Mouse (Mus musculus) erythroblast, embryonic 14.5 days (primary cell): ENCODE data around the gene Grik2. TPM values are rescaled to one million over a fixed set of nuclear protein-coding genes. Genes with fewer than 3 reads are reported as not detected.
"Not testable (repeated sequence)": the region's sequence is repeated elsewhere in the genome, so short reads cannot be mapped to it uniquely, and the experiment has no call there.

ENCODE experiments used
- H3K27me3 ChIP-seq: 2 replicates; pipeline ENCODE4 v1.6.1; 2012; ENCODE audit warnings: inconsistent platforms; ENCODE audit not compliant: control insufficient read depth
- H3K36me3 ChIP-seq: 2 replicates; pipeline ENCODE4 v1.6.1; 2012; ENCODE audit warnings: mild to moderate bottlenecking, inconsistent platforms; ENCODE audit not compliant: control insufficient read depth
- H3K4me1 ChIP-seq: 2 replicates; pipeline ENCODE4 v1.6.1; 2012; ENCODE audit warnings: inconsistent platforms; ENCODE audit not compliant: control insufficient read depth
- H3K4me3 ChIP-seq: replicated peaks from 2 replicates; pipeline ENCODE3; 2012; ENCODE audit warnings: moderate library complexity, mild to moderate bottlenecking, inconsistent platforms
- H3K9me3 ChIP-seq: 2 replicates; pipeline ENCODE4 v1.6.1; 2012; ENCODE audit warnings: low read length, inconsistent platforms, mixed read lengths; ENCODE audit not compliant: control insufficient read depth
- GATA1 ChIP-seq: IDR thresholded peaks from 2 replicates; pipeline ENCODE4 v1.6.1; 2012; ENCODE audit warnings: low read length, inconsistent platforms, mixed read lengths
- TAL1 ChIP-seq: IDR thresholded peaks from 3 replicates; pipeline ENCODE4 v1.6.1; 2012; ENCODE audit warnings: low read length, inconsistent platforms, mixed read lengths
- polyA plus RNA-seq: library from polyadenylated mRNA; stranded (reverse); fragments of >175 nt; gene quantifications from 2 replicates; pipeline ENCODE4 v1.2.3, GENCODE M21; 2012

The Grik2 gene
- polyA plus RNA-seq, 1 experiment: not detected

- H3K27me3 ChIP-seq: no peaks in the 10 kb centered on the region
- TF ChIP-seq TAL1 (no peak), GATA1 (no peak)
These were observed 468.7 kb downstream of the Grik2 start for GRCm38 (mm10) chr10:49319880-49320279.

GRCm38 (mm10) chr10:49256247-49256939 is 532.2 kb downstream of the Grik2 start:
- Histone ChIP-seq H3K9me3 (no peaks in the 10 kb centered on the region), H3K27me3 (no peaks in the 10 kb centered on the region)
- TF ChIP-seq GATA1 (no peak), TAL1 (no peak)

More at GRCm38 (mm10) chr10:49319880-49320279, 468.7 kb downstream of the Grik2 start:
- no peaks in the 10 kb centered on the region for H3K9me3 ChIP-seq
- H3K36me3 ChIP-seq: no peaks in the 10 kb centered on the region
- no peaks in the 10 kb centered on the region for H3K4me1 ChIP-seq
- no peak overlapping the region for H3K4me3 ChIP-seq

GRCm38 (mm10) chr10:49237356-49237755 is 551.2 kb downstream of the Grik2 start:
- not testable (repeated sequence) for H3K4me1 ChIP-seq, H3K36me3 ChIP-seq, H3K4me3 ChIP-seq, H3K27me3 ChIP-seq, H3K9me3 ChIP-seq

More at GRCm38 (mm10) chr10:49256247-49256939, 532.2 kb downstream of the Grik2 start:
- Histone ChIP-seq H3K4me1 (no peaks in the 10 kb centered on the region), H3K4me3 (no peak overlapping the region), H3K36me3 (no peaks in the 10 kb centered on the region)

GRCm38 (mm10) chr10:49236844-49237243 is 551.7 kb downstream of the Grik2 start:
- not testable (repeated sequence) for H3K36me3 ChIP-seq, H3K9me3 ChIP-seq, H3K4me3 ChIP-seq, H3K27me3 ChIP-seq, H3K4me1 ChIP-seq

- Histone ChIP-seq H3K4me3 (no peak overlapping the region), H3K4me1 (no peaks in the 10 kb centered on the region), H3K27me3 (no peaks in the 10 kb centered on the region), H3K9me3 (no peaks in the 10 kb centered on the region), H3K36me3 (no peaks in the 10 kb centered on the region)
- TF ChIP-seq TAL1 (no peak), GATA1 (no peak)
These were observed 568.5 kb downstream of the Grik2 start for GRCm38 (mm10) chr10:49220096-49220495.

- H3K27me3 ChIP-seq: no peaks in the 10 kb centered on the region
- H3K4me1 ChIP-seq: no peaks in the 10 kb centered on the region
- H3K9me3 ChIP-seq: no peaks in the 10 kb centered on the region
- no peak for TF ChIP-seq GATA1
- TF ChIP-seq TAL1: no peak
- H3K4me3 ChIP-seq: no peak overlapping the region
- H3K36me3 ChIP-seq: no peaks in the 10 kb centered on the region
These were observed 568.9 kb downstream of the Grik2 start for GRCm38 (mm10) chr10:49219631-49220030.

- Histone ChIP-seq H3K4me1 (no peaks in the 10 kb centered on the region), H3K4me3 (no peak overlapping the region), H3K36me3 (no peaks in the 10 kb centered on the region), H3K27me3 (no peaks in the 10 kb centered on the region), H3K9me3 (no peaks in the 10 kb centered on the region)
- no peak for TF ChIP-seq GATA1
These were observed 596.7 kb downstream of the Grik2 start for GRCm38 (mm10) chr10:49191773-49192371.

GRCm38 (mm10) chr10:49191291-49191690 is 597.3 kb downstream of the Grik2 start:
- Histone ChIP-seq H3K9me3 (no peaks in the 10 kb centered on the region), H3K4me3 (no peak overlapping the region), H3K27me3 (no peaks in the 10 kb centered on the region), H3K36me3 (no peaks in the 10 kb centered on the region), H3K4me1 (no peaks in the 10 kb centered on the region)
- no peak for TF ChIP-seq GATA1
- no peak for TF ChIP-seq TAL1

GRCm38 (mm10) chr10:49154134-49154533 is 634.4 kb downstream of the Grik2 start:
- Histone ChIP-seq H3K4me1 (no peaks in the 10 kb centered on the region), H3K9me3 (no peaks in the 10 kb centered on the region), H3K27me3 (no peaks in the 10 kb centered on the region), H3K36me3 (no peaks in the 10 kb centered on the region), H3K4me3 (no peak overlapping the region)
- no peak for TF ChIP-seq TAL1
- TF ChIP-seq GATA1: no peak

GRCm38 (mm10) chr10:49151496-49151895 is 637.1 kb downstream of the Grik2 start:
- not testable (repeated sequence) for H3K9me3 ChIP-seq, H3K4me1 ChIP-seq, H3K36me3 ChIP-seq, H3K4me3 ChIP-seq, H3K27me3 ChIP-seq
